Mouse (Mus musculus) bone marrow macrophage, adult 2 months (primary cell): ENCODE measurements around the gene Glis1. TPM values are rescaled to one million over a fixed set of nuclear protein-coding genes. Genes with fewer than 3 reads are reported as not detected.
"Not testable (repeated sequence)": the region's sequence is repeated elsewhere in the genome, so short reads cannot be mapped to it uniquely, and the experiment has no call there.

Source experiments
- H3K27ac ChIP-seq: 2 replicates; pipeline ENCODE4 v1.5.1; 2012; ENCODE audit warnings: low read depth, low read length; ENCODE audit not compliant: insufficient read depth
- H3K4me1 ChIP-seq: 2 replicates; pipeline ENCODE4 v1.6.1; 2012; ENCODE audit warnings: low read length; ENCODE audit not compliant: control insufficient read depth, insufficient read depth
- H3K4me3 ChIP-seq: 2 replicates; pipeline ENCODE4 v1.5.1; 2012; ENCODE audit warnings: mild to moderate bottlenecking, low read length, moderate library complexity; ENCODE audit not compliant: insufficient read depth
- CTCF ChIP-seq: IDR thresholded peaks from 2 replicates; pipeline ENCODE4 v1.5.1; 2012; ENCODE audit warnings: low read depth, mild to moderate bottlenecking, low read length, moderate library complexity
- POLR2A ChIP-seq: IDR thresholded peaks from 2 replicates; pipeline ENCODE4 v1.6.1; 2012; ENCODE audit warnings: mild to moderate bottlenecking, low read depth, low read length, borderline replicate concordance
- polyA plus RNA-seq: library from polyadenylated mRNA; stranded (reverse); fragments of >200 nt; gene quantifications from 2 replicates; pipeline ENCODE4 v1.2.4, GENCODE M21; 2012; ENCODE audit not compliant: missing spikeins, insufficient read depth, insufficient read length

Gene Glis1
- polyA plus RNA-seq, 1 experiment: not detected

GRCm38 (mm10) chr4:107597226-107597897, 163.0 kb downstream of the Glis1 start:
- H3K4me1 ChIP-seq: no peaks in the 10 kb centered on the region
- TF ChIP-seq POLR2A (no peak), CTCF (no peak)
- H3K27ac ChIP-seq: no peak overlapping the region
- no peak overlapping the region for H3K4me3 ChIP-seq

GRCm38 (mm10) chr4:107597898-107598580, 163.6 kb downstream of the Glis1 start:
- H3K27ac ChIP-seq: no peak overlapping the region
- no peak overlapping the region for H3K4me3 ChIP-seq
- no peaks in the 10 kb centered on the region for H3K4me1 ChIP-seq
- TF ChIP-seq POLR2A (no peak), CTCF (no peak)

- H3K27ac ChIP-seq, H3K4me3 ChIP-seq, H3K4me1 ChIP-seq: not testable (repeated sequence)
These were observed 164.2 kb downstream of the Glis1 start for GRCm38 (mm10) chr4:107598581-107598958.

- Histone ChIP-seq H3K27ac (no peak overlapping the region), H3K4me1 (no peaks in the 10 kb centered on the region), H3K4me3 (no peak overlapping the region)
- TF ChIP-seq CTCF: no peak
- no peak for TF ChIP-seq POLR2A
These were observed 167.9 kb downstream of the Glis1 start for GRCm38 (mm10) chr4:107602284-107602683.

GRCm38 (mm10) chr4:107602787-107603186, 168.4 kb downstream of the Glis1 start:
- H3K27ac ChIP-seq: no peak overlapping the region
- H3K4me3 ChIP-seq: no peak overlapping the region
- TF ChIP-seq CTCF (no peak), POLR2A (no peak)

GRCm38 (mm10) chr4:107603208-107603607, 168.8 kb downstream of the Glis1 start:
- Histone ChIP-seq H3K27ac (no peak overlapping the region), H3K4me1 (no peaks in the 10 kb centered on the region), H3K4me3 (no peak overlapping the region)
- no peak for TF ChIP-seq POLR2A
- TF ChIP-seq CTCF: no peak

More at GRCm38 (mm10) chr4:107602787-107603186, 168.4 kb downstream of the Glis1 start:
- H3K4me1 ChIP-seq: no peaks in the 10 kb centered on the region

- Histone ChIP-seq H3K4me3 (no peak overlapping the region), H3K27ac (no peak overlapping the region), H3K4me1 (no peaks in the 10 kb centered on the region)
- no peak for TF ChIP-seq CTCF
- no peak for TF ChIP-seq POLR2A
These were observed 171.7 kb downstream of the Glis1 start for GRCm38 (mm10) chr4:107605964-107606602.

GRCm38 (mm10) chr4:107609775-107610174, 175.4 kb downstream of the Glis1 start:
- Histone ChIP-seq H3K4me3 (no peak overlapping the region), H3K4me1 (no peaks in the 10 kb centered on the region), H3K27ac (no peak overlapping the region)
- TF ChIP-seq POLR2A (no peak), CTCF (no peak)

GRCm38 (mm10) chr4:107611888-107612650, 177.7 kb downstream of the Glis1 start:
- no peak overlapping the region for H3K27ac ChIP-seq
- H3K4me3 ChIP-seq: no peak overlapping the region
- no peaks in the 10 kb centered on the region for H3K4me1 ChIP-seq
- TF ChIP-seq CTCF (no peak), POLR2A (no peak)
